Mouse (Mus musculus): Measurements from ENCODE around the gene Pcgf2.
"Not testable (repeated sequence)": the region's sequence is repeated elsewhere in the genome, so short reads cannot be mapped to it uniquely, and the experiment has no call there.

The Pcgf2 gene

GRCm38 (mm10) chr11:97716021-97716420 lies 15.7 kb upstream of the Pcgf2 start:
- DNase-seq = no peak

- no peak for DNase-seq
Observed at GRCm38 (mm10) chr11:97714784-97715760, 14.8 kb upstream of the Pcgf2 start.

- DNase-seq = no peak
Observed at GRCm38 (mm10) chr11:97714356-97714755, 14.1 kb upstream of the Pcgf2 start.

GRCm38 (mm10) chr11:97713896-97714295 lies 13.6 kb upstream of the Pcgf2 start:
- no peak for DNase-seq

- DNase-seq = no peak
Observed at GRCm38 (mm10) chr11:97712286-97712685, 12.0 kb upstream of the Pcgf2 start.

GRCm38 (mm10) chr11:97711200-97711900 lies 11.1 kb upstream of the Pcgf2 start:
- no peak for DNase-seq

- DNase-seq = not testable (repeated sequence)
Observed at GRCm38 (mm10) chr11:97710067-97710466, 9.8 kb upstream of the Pcgf2 start.

GRCm38 (mm10) chr11:97703039-97703826 lies 2.9 kb upstream of the Pcgf2 start, which contains the start of gene Psmb3:
Psmb3 (plus strand) TSS chr11:97703399.
- peak; percentile 100 for DNase-seq

GRCm38 (mm10) chr11:97702393-97702745 lies 2.1 kb upstream of the Pcgf2 start:
- DNase-seq = peak; percentile 91

- DNase-seq = no peak
Observed at GRCm38 (mm10) chr11:97701581-97702392, 1.5 kb upstream of the Pcgf2 start.

- peak; percentile 57 for DNase-seq
Observed at GRCm38 (mm10) chr11:97700746-97701580, 666 bp upstream of the Pcgf2 start.

- peak; percentile 95 for DNase-seq
Observed at GRCm38 (mm10) chr11:97699626-97700002, 683 bp downstream of the Pcgf2 start.

- peak; percentile 88 for DNase-seq
Observed at GRCm38 (mm10) chr11:97698741-97699611, 1.3 kb downstream of the Pcgf2 start.

GRCm38 (mm10) chr11:97697891-97698529 lies 2.3 kb downstream of the Pcgf2 start:
- no peak for DNase-seq

- no peak for DNase-seq
Observed at GRCm38 (mm10) chr11:97697199-97697890, 3.0 kb downstream of the Pcgf2 start.

- no peak for DNase-seq
Observed at GRCm38 (mm10) chr11:97696669-97697068, 3.6 kb downstream of the Pcgf2 start.

- no peak for DNase-seq
Observed at GRCm38 (mm10) chr11:97695712-97696401, 4.4 kb downstream of the Pcgf2 start.
